Mouse (Mus musculus) forebrain, embryonic 11.5 days (tissue): ENCODE measurements around the gene Abhd18. TPM values are rescaled to one million over a fixed set of nuclear protein-coding genes. Genes with fewer than 3 reads are reported as not detected.

Source experiments
- ATAC-seq: fragments of 200-750 bp; cut with Nextera tagmentation; replicated peaks from 2 replicates; pipeline ENCODE4 v1.8.0; 2017; ENCODE audit warnings: moderate TSS enrichment; ENCODE audit not compliant: low FRiP score
- DNase-seq: peaks from one replicate; pipeline ENCODE4 v3.0.0-alpha.2; 2017; ENCODE audit warnings: low spot score
- H3K27ac ChIP-seq: fragments of 300-500 bp; sonication (generic); 2 replicates; pipeline ENCODE4 v1.5.1; 2014; ENCODE audit warnings: low read depth, low read length
- H3K27me3 ChIP-seq: fragments of 300-500 bp; sonication (generic); 2 replicates; pipeline ENCODE4 v1.6.1; 2014; ENCODE audit warnings: mild to moderate bottlenecking, low read length, mixed read lengths; ENCODE audit not compliant: control insufficient read depth, insufficient read depth
- H3K36me3 ChIP-seq: fragments of 300-500 bp; sonication (generic); 2 replicates; pipeline ENCODE4 v1.6.1; 2014; ENCODE audit warnings: mild to moderate bottlenecking, low read length, moderate library complexity, mixed read lengths; ENCODE audit not compliant: control insufficient read depth, insufficient read depth
- H3K4me1 ChIP-seq: fragments of 300-500 bp; sonication (generic); replicated peaks from 2 replicates; pipeline ENCODE4 v1.6.1; 2014; ENCODE audit warnings: low read length, mixed read lengths; ENCODE audit not compliant: control insufficient read depth, insufficient read depth
- H3K4me2 ChIP-seq: fragments of 300-500 bp; sonication (generic); 2 replicates; pipeline ENCODE4 v1.6.1; 2014; ENCODE audit warnings: low read depth, mild to moderate bottlenecking, low read length, moderate library complexity, mixed read lengths; ENCODE audit not compliant: severe bottlenecking
- H3K4me3 ChIP-seq: fragments of 300-500 bp; sonication (generic); 2 replicates; pipeline ENCODE4 v1.5.1; 2014; ENCODE audit warnings: low read depth, low read length
- H3K9ac ChIP-seq: fragments of 300-500 bp; sonication (generic); 2 replicates; pipeline ENCODE4 v1.6.1; 2014; ENCODE audit warnings: low read length
- H3K9me3 ChIP-seq: fragments of 300-500 bp; sonication (generic); 2 replicates; pipeline ENCODE4 v1.6.1; 2016; ENCODE audit warnings: low read length, mixed read lengths; ENCODE audit not compliant: control insufficient read depth
- WGBS: fragments of 180-500 bp; shearing (Covaris S2); extraction: QIAGEN DNeasy Blood & Tissue Kit; methylation state at CpG from one replicate; pipeline ENCODE4 v1.1.7; 2014; 5-methylcytosine and 5-hydroxymethylcytosine counted together
- polyA plus RNA-seq: library from polyadenylated mRNA; unstranded; fragments of >200 nt; fragmentation: Nextera tagmentation; extraction: Ambion mirVana; gene quantifications from 2 replicates; pipeline ENCODE4 v1.2.1, GENCODE M21; 2014

Abhd18 gene
- polyA plus RNA-seq, 1 experiment from 2014 or later = 8.4 TPM

DNA sequence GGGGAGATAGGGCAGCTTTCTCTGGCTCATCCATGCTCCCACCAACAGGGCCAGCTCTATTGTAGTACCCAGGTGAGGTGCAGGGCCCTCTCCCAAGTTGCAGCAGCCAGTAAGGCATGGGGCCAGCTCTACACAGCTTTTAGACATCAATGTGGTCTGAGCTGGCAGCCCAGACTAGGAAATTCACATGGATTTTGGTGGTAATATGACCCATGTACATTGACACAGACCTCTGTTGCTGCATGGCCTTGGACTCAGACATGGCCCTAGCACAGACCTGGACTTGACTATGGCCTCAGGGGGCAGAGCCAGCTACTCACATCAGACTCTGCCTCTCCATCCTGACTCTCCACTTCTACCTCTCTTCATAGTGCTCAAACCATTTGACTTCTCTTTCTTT is 112.1 kb downstream of the Abhd18 start:
- Histone ChIP-seq H3K9ac (no peak overlapping the region), H3K27me3 (no peaks in the 10 kb centered on the region), H3K4me2 (no peak overlapping the region), H3K4me3 (no peak overlapping the region), H3K27ac (no peak overlapping the region), H3K9me3 (no peaks in the 10 kb centered on the region), H3K4me1 (no peaks in the 10 kb centered on the region), H3K36me3 (no peaks in the 10 kb centered on the region)
- ATAC-seq (no peak), DNase-seq (no peak)

DNA sequence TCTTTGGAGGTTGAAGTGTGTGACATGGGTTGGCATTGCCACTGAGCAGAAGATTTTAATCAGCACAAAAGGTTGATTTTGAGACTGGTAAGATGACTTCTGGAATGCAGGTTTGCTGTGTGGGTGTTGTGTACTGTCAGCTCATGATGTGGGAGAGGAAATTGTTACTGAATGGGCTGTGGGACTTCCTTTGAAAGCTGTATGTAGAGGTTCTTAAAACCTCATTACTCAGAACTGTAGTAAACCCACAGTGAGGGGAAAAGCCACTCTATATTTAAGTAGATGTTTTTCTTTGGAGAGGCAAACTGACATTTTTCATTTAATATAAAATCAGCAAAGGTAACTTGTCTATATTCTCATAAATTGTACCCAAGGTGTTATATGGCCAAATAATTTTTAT is 134.0 kb downstream of the Abhd18 start:
- no peaks in the 10 kb centered on the region for H3K36me3 ChIP-seq
- ATAC-seq (no peak), DNase-seq (no peak)
- no peak overlapping the region for H3K9ac ChIP-seq
- no peak overlapping the region for H3K4me2 ChIP-seq
- no peak overlapping the region for H3K27ac ChIP-seq
- no peaks in the 10 kb centered on the region for H3K27me3 ChIP-seq
- no peaks in the 10 kb centered on the region for H3K4me1 ChIP-seq
- no peak overlapping the region for H3K4me3 ChIP-seq
- H3K9me3 ChIP-seq = no peaks in the 10 kb centered on the region

DNA sequence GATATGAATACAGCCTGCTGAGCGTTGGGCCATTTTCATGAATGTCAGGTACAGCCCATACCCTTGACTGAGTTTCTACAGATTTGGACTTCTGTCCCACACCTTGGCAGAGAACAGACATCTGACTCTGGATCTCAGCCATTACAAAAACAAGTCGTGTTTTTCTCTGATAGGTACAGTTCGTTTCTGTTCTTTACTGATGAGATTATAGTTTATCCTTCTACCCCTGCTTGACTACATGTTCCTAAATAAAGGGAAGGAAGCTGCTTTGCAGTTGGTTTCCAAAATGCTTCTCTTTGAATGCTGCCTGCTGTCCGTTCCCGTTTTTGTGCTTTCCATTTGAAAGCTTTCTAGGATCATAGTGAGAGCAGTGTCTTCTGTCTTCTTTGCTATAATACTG is 140.8 kb downstream of the Abhd18 start:
- Histone ChIP-seq H3K36me3 (no peaks in the 10 kb centered on the region), H3K4me3 (no peak overlapping the region), H3K9me3 (no peaks in the 10 kb centered on the region), H3K4me2 (no peak overlapping the region), H3K27ac (no peak overlapping the region), H3K27me3 (no peaks in the 10 kb centered on the region), H3K9ac (no peak overlapping the region), H3K4me1 (no peaks in the 10 kb centered on the region)
- DNase-seq (no peak), ATAC-seq (no peak)
- 84% methylated on average over 5 of the region's 5 CpGs for WGBS

Other genes with a start within 250 kb of the Abhd18 start
- gene Slc25a31, start 138.1 kb upstream of the Abhd18 start, polyA plus RNA-seq = 0.11 TPM in 1 of 2 replicates, not detected in the other
- gene Hspa4l, start 102.5 kb upstream of the Abhd18 start, polyA plus RNA-seq = 55.1 and 58.4 TPM in 2 replicates
- 83.7 and 92.1 TPM in 2 replicates for gene Plk4, start 47.0 kb upstream of the Abhd18 start, polyA plus RNA-seq
- gene Mfsd8, start 84 bp upstream of the Abhd18 start, polyA plus RNA-seq = 8.3 and 8.5 TPM in 2 replicates
- gene 1700034I23Rik, start 55.6 kb downstream of the Abhd18 start, polyA plus RNA-seq = not detected in 2 replicates
- 1.6 and 2.8 TPM in 2 replicates for gene Larp1b, start 102.9 kb downstream of the Abhd18 start, polyA plus RNA-seq
- 28.4 and 28.9 TPM in 2 replicates for gene Pgrmc2, start 236.1 kb downstream of the Abhd18 start, polyA plus RNA-seq